Mouse (Mus musculus) heart, postnatal 0 days (tissue): ENCODE results near the gene Ehd1.

Source experiments
- CTCF ChIP-seq: IDR thresholded peaks from 2 replicates; pipeline ENCODE4 v1.5.1; 2016; ENCODE audit warnings: antibody characterized with exemption, control low read depth, low read depth
- EP300 ChIP-seq: IDR thresholded peaks from 2 replicates; pipeline ENCODE4 v1.6.1; 2016; ENCODE audit warnings: antibody characterized with exemption, low read depth

GRCm38 (mm10) chr19:6347615-6348014 is 71.1 kb downstream of the Ehd1 start:
- TF ChIP-seq EP300: no peak
- no peak for TF ChIP-seq CTCF
